Mouse (Mus musculus): ENCODE results near the gene Wdr25.
A peak's percentile ranks its signal among the peaks of the same experiment; 100 is the strongest.

DNA sequence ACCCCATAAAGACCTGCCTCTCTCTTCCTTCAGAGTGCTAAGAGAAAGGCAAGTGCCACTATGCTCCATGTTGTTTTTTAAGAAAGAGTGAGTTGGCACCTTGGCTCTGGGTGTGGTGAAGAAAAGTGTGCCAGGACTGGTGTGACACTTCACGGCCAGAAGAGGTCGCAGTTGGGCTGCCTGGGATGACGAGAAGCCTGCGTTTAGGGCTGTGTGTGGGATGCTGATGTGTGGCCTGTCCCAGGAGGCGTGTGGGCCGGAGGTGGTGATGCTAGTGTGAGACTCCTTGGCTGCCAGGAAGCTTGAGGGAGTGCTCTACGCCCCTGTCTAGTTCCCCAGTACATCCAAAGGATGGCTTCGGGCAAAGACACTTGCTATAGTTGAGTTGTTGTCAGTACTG is 9.5 kb downstream of the Wdr25 start:
- no peak for TF ChIP-seq HCFC1 (IDR thresholded peaks at IDR 0.05; ENCODE audit: low read depth, low read length)
- no peak for TF ChIP-seq USF1 (IDR thresholded peaks at IDR 0.05; ENCODE audit: low read depth, low read length)
- no peak for TF ChIP-seq E2F4 (IDR thresholded peaks at IDR 0.05; ENCODE audit: borderline replicate concordance, low read depth, low read length)
- TF ChIP-seq MXI1 (IDR thresholded peaks at IDR 0.05; ENCODE audit: low read depth, low read length) = no peak
- no peak for TF ChIP-seq POLR2A (IDR thresholded peaks at IDR 0.05; ENCODE audit: control insufficient read depth in 1 of 2, insufficient read depth in 1 of 2, low read depth in 1 of 2, low read length in 2 of 2, poor library complexity in 1 of 2)
- TF ChIP-seq GATA1 (IDR thresholded peaks at IDR 0.05; ENCODE audit: low read depth, low read length) = no peak
- peak; percentile 82 to 92 (median 91) for TF ChIP-seq CTCF (IDR thresholded peaks at IDR 0.05 in 2 of 3, conservative IDR thresholded peaks at IDR 0.05 in 1 of 3; ENCODE audit: control insufficient read depth in 1 of 3, insufficient read depth in 1 of 3, low read depth in 2 of 3, low read length in 3 of 3, poor library complexity in 1 of 3, severe bottlenecking in 1 of 3)
- no peak for TF ChIP-seq USF2 (IDR thresholded peaks at IDR 0.05; ENCODE audit: borderline replicate concordance in 1 of 2, insufficient read depth in 1 of 2, low read depth in 1 of 2, low read length in 2 of 2)
